Mouse (Mus musculus) stomach, postnatal 0 days (tissue): ENCODE measurements around the gene Cdc42bpg. TPM values are rescaled to one million over a fixed set of nuclear protein-coding genes. Genes with fewer than 3 reads are reported as not detected.

ENCODE experiments used
- ATAC-seq: fragments of 200-750 bp; cut with Nextera tagmentation; 2 replicates; pipeline ENCODE4 v1.8.0; 2017; ENCODE audit not compliant: low FRiP score, low TSS enrichment
- DNase-seq: peaks from one replicate; pipeline ENCODE4 v3.0.0-alpha.2; 2016; ENCODE audit warnings: low spot score
- H3K27ac ChIP-seq: fragments of 300-500 bp; sonication (generic); replicated peaks from 2 replicates; pipeline ENCODE4 v1.5.1; 2014; ENCODE audit warnings: mild to moderate bottlenecking, control low read depth
- H3K27me3 ChIP-seq: fragments of 300-500 bp; sonication (generic); 2 replicates; pipeline ENCODE4 v1.6.1; 2014; ENCODE audit warnings: low read length; ENCODE audit not compliant: control insufficient read depth, insufficient read depth
- H3K36me3 ChIP-seq: fragments of 300-500 bp; sonication (generic); 2 replicates; pipeline ENCODE4 v1.6.1; 2014; ENCODE audit warnings: low read length, mixed read lengths; ENCODE audit not compliant: control insufficient read depth, insufficient read depth
- H3K4me1 ChIP-seq: fragments of 300-500 bp; sonication (generic); replicated peaks from 2 replicates; pipeline ENCODE4 v1.6.1; 2014; ENCODE audit warnings: antibody characterized with exemption; ENCODE audit not compliant: control insufficient read depth, insufficient read depth
- H3K4me2 ChIP-seq: fragments of 300-500 bp; sonication (generic); replicated peaks from 2 replicates; pipeline ENCODE4 v1.6.1; 2014; ENCODE audit warnings: low read depth, mild to moderate bottlenecking, control low read depth, moderate library complexity
- H3K4me3 ChIP-seq: fragments of 300-500 bp; sonication (generic); 2 replicates; pipeline ENCODE4 v1.5.1; 2014; ENCODE audit warnings: low read depth, low read length, control low read depth
- H3K9ac ChIP-seq: fragments of 300-500 bp; sonication (generic); 2 replicates; pipeline ENCODE4 v1.6.1; 2014; ENCODE audit warnings: mild to moderate bottlenecking, low read length, control low read depth, mixed read lengths
- H3K9me3 ChIP-seq: fragments of 300-500 bp; sonication (generic); 2 replicates; pipeline ENCODE4 v1.6.1; 2016; ENCODE audit warnings: low read length; ENCODE audit not compliant: control insufficient read depth
- CTCF ChIP-seq: IDR thresholded peaks from 2 replicates; pipeline ENCODE4 v1.5.1; 2016; ENCODE audit warnings: antibody characterized with exemption, low read depth, mild to moderate bottlenecking, moderate library complexity
- EP300 ChIP-seq: optimal IDR thresholded peaks from 2 replicates; pipeline ENCODE3; 2016; ENCODE audit warnings: antibody characterized with exemption
- WGBS: fragments of 180-500 bp; shearing (Covaris S2); extraction: QIAGEN DNeasy Blood & Tissue Kit; methylation state at CpG from one replicate; pipeline ENCODE4 v1.1.7; 2014; 5-methylcytosine and 5-hydroxymethylcytosine counted together
- polyA plus RNA-seq: library from polyadenylated mRNA; unstranded; fragments of >200 nt; fragmentation: Nextera tagmentation; extraction: Ambion mirVana; gene quantifications from 2 replicates; pipeline ENCODE4 v1.2.1, GENCODE M21; 2015

The Cdc42bpg gene
- polyA plus RNA-seq, 1 experiment from 2014 or later, result 1.3 TPM

GRCm38 (mm10) chr19:6273998-6274608 lies 32.2 kb upstream of the Cdc42bpg start:
- no peak for TF ChIP-seq EP300
- no peak for TF ChIP-seq CTCF
- 85% methylated on average over 13 of the region's 13 CpGs for WGBS
- H3K27me3 ChIP-seq, result no peaks in the 10 kb centered on the region
- no peak for DNase-seq
- no peak overlapping the region for H3K4me3 ChIP-seq
- H3K9me3 ChIP-seq, result no peaks in the 10 kb centered on the region
- H3K36me3 ChIP-seq, result no peaks in the 10 kb centered on the region
- H3K4me1 ChIP-seq, result peaks cover 4% of the 10 kb centered on the region
- H3K27ac ChIP-seq, result no peak overlapping the region
- no peak for ATAC-seq
- no peak overlapping the region for H3K4me2 ChIP-seq
- no peak overlapping the region for H3K9ac ChIP-seq

GRCm38 (mm10) chr19:6275740-6276389 lies 30.4 kb upstream of the Cdc42bpg start:
- ATAC-seq (no peak), DNase-seq (no peak)
- Histone ChIP-seq H3K4me1 (peaks cover 9% of the 10 kb centered on the region), H3K9ac (peak overlapping the region; percentile 51), H3K27ac (peak overlapping the region; percentile 84), H3K4me2 (peak overlapping the region; percentile 91), H3K36me3 (no peaks in the 10 kb centered on the region), H3K27me3 (no peaks in the 10 kb centered on the region), H3K9me3 (no peaks in the 10 kb centered on the region), H3K4me3 (peak overlapping the region; percentile 79)
- peak; percentile 30; the same call in 1 of the 2 replicates for TF ChIP-seq CTCF
- no peak for TF ChIP-seq EP300
- 6% methylated on average over 15 of the region's 15 CpGs for WGBS

GRCm38 (mm10) chr19:6276426-6277421 lies 29.5 kb upstream of the Cdc42bpg start, which contains the start of gene Ehd1:
Gene Ehd1 (plus strand): TSS chr19:6276725.
- H3K27me3 ChIP-seq, result no peaks in the 10 kb centered on the region

GRCm38 (mm10) chr19:6277661-6278438 lies 28.4 kb upstream of the Cdc42bpg start:
- H3K9ac ChIP-seq, result peak overlapping the region; percentile 83
- WGBS, result 2% methylated on average over 10 of the region's 10 CpGs
- H3K4me1 ChIP-seq, result peaks cover 9% of the 10 kb centered on the region
- H3K27me3 ChIP-seq, result no peaks in the 10 kb centered on the region
- peak overlapping the region; percentile 79 for H3K4me3 ChIP-seq
- DNase-seq (peak; percentile 82), ATAC-seq (peak; percentile 82)
- TF ChIP-seq EP300 (no peak), CTCF (no peak; the same call in 1 of the 2 replicates)
- peak overlapping the region; percentile 94 for H3K27ac ChIP-seq
- no peaks in the 10 kb centered on the region for H3K9me3 ChIP-seq
- peak overlapping the region; percentile 91 for H3K4me2 ChIP-seq
- 0 out of 2 replicates have a peak, but pooled peaks cover 3% of the 10 kb centered on the region for H3K36me3 ChIP-seq

More at GRCm38 (mm10) chr19:6276426-6277421, 29.5 kb upstream of the Cdc42bpg start, which contains the start of gene Ehd1:
- DNase-seq (peak; percentile 99), ATAC-seq (peak; percentile 93)
- Histone ChIP-seq H3K27ac (peak within 1 kb of the TSS; percentile 94), H3K9ac (peak within 1 kb of the TSS; percentile 83), H3K9me3 (no peaks in the 10 kb centered on the region), H3K4me3 (peak within 1 kb of the TSS; percentile 79), H3K4me2 (peak within 1 kb of the TSS; percentile 91), H3K4me1 (peaks cover 9% of the 10 kb centered on the region), H3K36me3 (0 out of 2 replicates have a peak, but pooled peaks cover 3% of the 10 kb centered on the region)
- TF ChIP-seq CTCF, result peak; percentile 77
- TF ChIP-seq EP300, result peak; percentile 72
- WGBS, result under 1% methylated on average over 85 of the region's 106 CpGs

GRCm38 (mm10) chr19:6278439-6279073 lies 27.7 kb upstream of the Cdc42bpg start:
- H3K4me3 ChIP-seq, result peak overlapping the region; percentile 79
- H3K27ac ChIP-seq, result peak overlapping the region; percentile 94
- no peak for TF ChIP-seq EP300
- H3K27me3 ChIP-seq, result no peaks in the 10 kb centered on the region
- H3K36me3 ChIP-seq, result peaks cover 10% of the 10 kb centered on the region; the same call in 1 of the 2 replicates
- H3K4me1 ChIP-seq, result peaks cover 9% of the 10 kb centered on the region
- DNase-seq (peak; percentile 29), ATAC-seq (no peak)
- whole genome bisulfite sequencing, result 17% methylated on average over 6 of the region's 6 CpGs
- peak overlapping the region; percentile 56 for H3K9ac ChIP-seq
- H3K4me2 ChIP-seq, result peak overlapping the region; percentile 91
- H3K9me3 ChIP-seq, result no peaks in the 10 kb centered on the region
